Mouse (Mus musculus) kidney, embryonic 14.5 days (tissue): ENCODE results near the gene Pdx1. TPM values are rescaled to one million over a fixed set of nuclear protein-coding genes. Genes with fewer than 3 reads are reported as not detected.

Experiments used
- ATAC-seq: fragments of 200-750 bp; cut with Nextera tagmentation; 2 replicates; pipeline ENCODE4 v1.8.0; 2017; ENCODE audit warnings: moderate number of reproducible peaks, mild to moderate bottlenecking, moderate TSS enrichment, moderate library complexity; ENCODE audit not compliant: low FRiP score, low TSS enrichment
- H3K27ac ChIP-seq: fragments of 300-500 bp; sonication (generic); 2 replicates; pipeline ENCODE4 v1.5.1; 2014; ENCODE audit warnings: low read depth, mild to moderate bottlenecking, low read length, moderate library complexity, mixed read lengths
- H3K27me3 ChIP-seq: fragments of 300-500 bp; sonication (generic); 2 replicates; pipeline ENCODE4 v1.6.1; 2014; ENCODE audit warnings: mild to moderate bottlenecking, low read length; ENCODE audit not compliant: control insufficient read depth, insufficient read depth
- H3K36me3 ChIP-seq: fragments of 300-500 bp; sonication (generic); 2 replicates; pipeline ENCODE4 v1.6.1; 2014; ENCODE audit warnings: low read length, mixed read lengths; ENCODE audit not compliant: control insufficient read depth, insufficient read depth
- H3K4me1 ChIP-seq: fragments of 300-500 bp; sonication (generic); 2 replicates; pipeline ENCODE4 v1.6.1; 2014; ENCODE audit warnings: low read length, mixed read lengths; ENCODE audit not compliant: control insufficient read depth, insufficient read depth
- H3K4me2 ChIP-seq: fragments of 300-500 bp; sonication (generic); replicated peaks from 2 replicates; pipeline ENCODE4 v1.6.1; 2014; ENCODE audit warnings: low read depth, mild to moderate bottlenecking, low read length
- H3K4me3 ChIP-seq: fragments of 300-500 bp; sonication (generic); 2 replicates; pipeline ENCODE4 v1.5.1; 2014; ENCODE audit warnings: mild to moderate bottlenecking, low read length
- H3K9ac ChIP-seq: fragments of 300-500 bp; sonication (generic); 2 replicates; pipeline ENCODE4 v1.6.1; 2014; ENCODE audit warnings: low read depth, mild to moderate bottlenecking, low read length, moderate library complexity
- H3K9me3 ChIP-seq: fragments of 300-500 bp; sonication (generic); 2 replicates; pipeline ENCODE4 v1.6.1; 2016; ENCODE audit warnings: low read length; ENCODE audit not compliant: control insufficient read depth
- WGBS: fragments of 180-500 bp; shearing (Covaris S2); extraction: QIAGEN DNeasy Blood & Tissue Kit; methylation state at CpG from one replicate; pipeline ENCODE4 v1.1.7; 2014; 5-methylcytosine and 5-hydroxymethylcytosine counted together
- polyA plus RNA-seq: library from polyadenylated mRNA; unstranded; fragments of >200 nt; fragmentation: Nextera tagmentation; extraction: Ambion mirVana; gene quantifications from 2 replicates; pipeline ENCODE4 v1.2.1, GENCODE M21; 2014

The Pdx1 gene
- polyA plus RNA-seq, 1 experiment from 2014 or later: 0.19 TPM

DNA sequence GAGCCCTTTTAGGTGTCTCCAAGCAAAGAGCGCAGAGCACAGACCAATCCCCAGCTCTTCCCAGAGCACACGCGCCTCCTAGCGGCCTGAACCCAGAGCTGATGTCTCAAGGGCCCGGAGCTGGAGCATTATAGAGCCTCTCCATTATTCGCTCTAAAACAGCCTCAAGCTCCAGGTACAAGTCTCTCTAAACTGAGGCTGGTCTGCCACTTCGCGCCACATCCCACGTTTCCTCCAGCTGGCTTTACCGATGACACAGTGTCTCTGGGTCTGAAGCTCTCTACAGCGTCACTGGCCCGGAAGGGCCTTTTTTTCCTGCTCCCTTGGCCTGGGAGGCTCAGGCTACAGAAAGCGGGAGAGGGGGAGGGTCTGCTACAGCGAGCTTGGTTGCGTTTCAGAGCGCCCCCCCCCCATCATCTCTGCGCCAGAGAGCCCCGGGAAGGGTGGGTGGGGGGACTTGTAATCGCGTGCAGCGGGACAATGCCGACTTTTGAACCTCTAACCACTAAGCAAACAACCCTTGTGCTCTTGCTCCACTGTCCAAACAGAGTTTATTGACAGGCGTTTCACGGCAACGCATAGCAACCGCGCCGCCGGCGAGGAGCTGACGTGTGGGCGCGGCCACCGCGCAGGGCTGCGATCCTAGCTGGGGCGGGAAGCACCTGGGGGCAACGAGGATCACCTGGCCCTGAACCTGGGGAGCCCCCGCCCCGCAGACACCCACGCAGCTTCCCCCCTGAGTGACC lies 29.7 kb downstream of the Pdx1 start:
- peaks cover 3% of the 10 kb centered on the region; the same call in 1 of the 2 replicates for H3K4me1 ChIP-seq
- WGBS: under 1% methylated on average over 40 of the region's 41 CpGs
- peak; percentile 74 for ATAC-seq
- peaks cover 88% of the 10 kb centered on the region for H3K27me3 ChIP-seq
- no peaks in the 10 kb centered on the region for H3K36me3 ChIP-seq
- peak overlapping the region; percentile 22; the same call in 1 of the 2 replicates for H3K4me3 ChIP-seq
- no peak overlapping the region for H3K27ac ChIP-seq
- H3K4me2 ChIP-seq: peak overlapping the region; percentile 35
- no peak overlapping the region for H3K9ac ChIP-seq
- H3K9me3 ChIP-seq: no peaks in the 10 kb centered on the region

DNA sequence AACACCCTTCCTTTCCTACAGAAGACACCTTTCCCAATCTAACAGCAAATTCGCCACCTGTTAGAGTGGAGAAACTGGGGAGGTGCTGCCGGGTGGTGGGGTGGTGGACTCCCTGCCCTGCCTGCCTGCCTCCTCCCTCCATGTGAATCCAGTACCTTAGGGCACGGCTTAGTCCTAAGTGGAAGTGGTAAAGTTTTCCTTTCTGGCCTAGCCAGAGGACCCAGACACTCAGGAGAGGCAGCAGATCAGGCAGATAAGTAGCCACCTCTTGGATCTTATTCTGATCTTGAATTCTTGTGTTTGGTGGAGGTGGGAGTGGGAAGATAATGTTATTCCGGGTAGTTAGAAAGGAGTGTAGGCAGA lies 30.2 kb downstream of the Pdx1 start:
- H3K27me3 ChIP-seq: peaks cover 88% of the 10 kb centered on the region
- ATAC-seq: no peak
- 6% methylated on average over 4 of the region's 4 CpGs for WGBS
- peak overlapping the region; percentile 22; the same call in 1 of the 2 replicates for H3K4me3 ChIP-seq
- H3K4me2 ChIP-seq: peak overlapping the region; percentile 35
- H3K9me3 ChIP-seq: no peaks in the 10 kb centered on the region
- no peak overlapping the region for H3K9ac ChIP-seq
- H3K4me1 ChIP-seq: peaks cover 3% of the 10 kb centered on the region; the same call in 1 of the 2 replicates
- H3K36me3 ChIP-seq: no peaks in the 10 kb centered on the region
- H3K27ac ChIP-seq: no peak overlapping the region

DNA sequence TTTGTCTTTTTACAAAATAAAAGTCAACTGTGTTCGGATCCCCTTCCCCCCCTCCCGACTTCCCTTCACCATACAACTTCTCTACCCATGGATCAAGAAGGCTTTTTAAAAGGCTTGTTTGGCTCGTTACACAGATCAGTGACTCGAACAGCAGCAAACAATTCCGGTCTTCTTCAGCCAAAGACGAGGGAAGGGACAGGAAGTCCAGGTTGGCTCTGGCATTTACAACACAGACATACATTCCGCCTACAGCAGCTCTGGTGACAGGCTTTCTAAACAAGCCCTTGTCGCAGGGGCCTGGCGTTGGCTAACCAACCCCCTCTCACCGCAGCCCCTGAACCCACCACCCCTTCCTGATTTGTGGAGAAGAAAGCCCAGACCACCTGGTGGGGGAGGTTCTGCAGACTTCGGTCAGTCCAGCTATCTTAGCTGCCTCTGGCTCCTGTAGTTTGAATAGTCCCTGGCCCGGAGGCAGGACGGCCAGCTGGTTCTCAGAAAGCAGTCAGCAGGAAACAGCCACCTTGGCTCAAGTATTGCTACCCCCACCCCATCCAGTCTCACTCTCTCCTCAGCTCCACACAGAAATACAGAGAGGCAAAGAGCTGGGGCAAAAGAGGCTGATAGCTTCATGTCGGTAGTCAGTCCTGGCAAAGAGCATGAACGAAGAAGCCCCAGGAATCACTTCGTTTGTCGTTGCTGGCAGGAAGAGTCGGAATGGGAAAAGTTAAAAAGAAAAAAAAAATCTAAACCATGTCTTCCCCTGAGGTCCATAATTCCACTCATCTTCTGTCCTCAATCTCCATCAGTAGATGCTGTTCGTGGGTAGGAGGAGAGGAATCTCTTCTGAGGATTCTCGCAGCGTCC lies 31.4 kb downstream of the Pdx1 start:
- WGBS: 4% methylated on average over 21 of the region's 21 CpGs
- no peak for ATAC-seq
- no peaks in the 10 kb centered on the region for H3K9me3 ChIP-seq
- H3K36me3 ChIP-seq: no peaks in the 10 kb centered on the region
- H3K27me3 ChIP-seq: peaks cover 91% of the 10 kb centered on the region
- no peak overlapping the region for H3K27ac ChIP-seq
- H3K4me1 ChIP-seq: peaks cover 3% of the 10 kb centered on the region; the same call in 1 of the 2 replicates
- H3K4me2 ChIP-seq: no peak overlapping the region
- no peak overlapping the region for H3K4me3 ChIP-seq
- no peak overlapping the region for H3K9ac ChIP-seq

DNA sequence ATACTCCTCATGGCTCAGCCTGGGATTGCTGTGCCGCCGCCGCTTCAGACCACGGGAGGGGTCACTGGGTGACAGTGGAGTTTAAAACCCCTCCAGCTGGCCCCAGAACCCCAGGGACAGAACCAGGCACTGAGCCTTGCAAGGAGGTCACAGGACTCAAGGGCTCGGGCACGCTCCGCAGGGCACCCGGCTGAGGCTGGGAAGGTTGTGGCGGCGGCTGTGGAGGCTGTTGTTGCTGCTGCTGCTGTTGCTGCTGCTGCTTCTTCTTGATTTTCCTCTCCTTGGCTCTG lies 32.0 kb downstream of the Pdx1 start:
- Histone ChIP-seq H3K4me1 (peaks cover 3% of the 10 kb centered on the region; the same call in 1 of the 2 replicates), H3K9me3 (no peaks in the 10 kb centered on the region), H3K4me3 (no peak overlapping the region), H3K4me2 (no peak overlapping the region), H3K27ac (no peak overlapping the region), H3K27me3 (peaks cover 97% of the 10 kb centered on the region), H3K9ac (no peak overlapping the region), H3K36me3 (no peaks in the 10 kb centered on the region)
- WGBS: 6% methylated on average over 10 of the region's 10 CpGs
- no peak for ATAC-seq

DNA sequence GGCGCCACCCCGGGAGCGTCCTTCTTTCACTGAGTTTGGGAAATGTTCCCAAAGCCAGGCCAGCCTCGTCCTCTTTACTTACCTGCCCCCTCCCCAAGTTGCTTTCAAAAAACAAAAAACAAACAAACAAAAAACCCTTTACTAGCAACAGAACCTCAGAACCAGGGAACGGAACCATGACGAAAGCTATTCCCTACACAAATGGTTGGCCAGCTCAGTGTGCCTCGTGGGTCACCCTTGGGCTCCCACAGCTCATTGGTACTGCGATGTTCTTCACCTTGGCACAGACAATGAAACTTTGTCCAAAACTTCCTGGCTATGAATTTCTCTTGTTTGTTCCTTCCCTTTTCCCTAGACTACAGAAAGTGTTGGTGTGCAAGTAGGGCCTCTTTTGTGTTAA lies 32.4 kb downstream of the Pdx1 start:
- H3K27ac ChIP-seq: no peak overlapping the region

DNA sequence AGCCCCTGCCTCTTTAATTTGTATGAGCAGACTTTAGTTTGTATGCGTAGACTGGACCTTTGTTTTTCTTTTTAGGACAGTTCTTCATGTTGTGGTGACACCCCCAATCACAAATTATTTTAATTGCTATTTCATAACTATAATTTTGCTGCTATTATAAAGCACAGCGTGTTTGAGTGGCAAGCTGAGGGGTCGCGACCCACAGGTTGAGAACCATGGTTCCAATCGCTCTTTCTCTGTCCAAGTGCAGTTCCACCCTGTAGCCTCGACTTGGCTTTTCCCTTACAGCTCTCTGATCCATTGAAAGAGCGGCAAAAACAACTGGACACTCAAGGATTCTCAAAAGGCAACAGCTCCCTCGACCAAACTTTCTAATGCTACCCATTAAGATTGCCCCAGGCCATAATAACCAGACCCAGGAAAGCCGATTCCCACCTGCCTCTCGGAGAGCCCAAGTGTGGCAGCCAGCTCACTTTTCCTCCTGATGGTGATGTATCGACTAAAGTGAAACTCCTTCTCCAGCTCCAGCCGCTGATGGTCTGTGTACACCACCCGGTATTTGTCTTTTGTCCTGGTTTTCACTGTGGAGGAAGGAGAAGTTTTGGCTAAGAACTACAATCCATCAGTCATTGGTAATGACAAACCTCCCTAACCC lies 33.1 kb downstream of the Pdx1 start:
- Histone ChIP-seq H3K9me3 (no peaks in the 10 kb centered on the region), H3K4me2 (no peak overlapping the region), H3K9ac (no peak overlapping the region), H3K36me3 (no peaks in the 10 kb centered on the region), H3K4me1 (peaks cover 3% of the 10 kb centered on the region; the same call in 1 of the 2 replicates), H3K27me3 (peaks cover 100% of the 10 kb centered on the region), H3K27ac (no peak overlapping the region), H3K4me3 (no peak overlapping the region)
- no peak for ATAC-seq
- WGBS: 7% methylated on average over 13 of the region's 13 CpGs

More for the DNA sequence above, 32.4 kb downstream of the Pdx1 start:
- Histone ChIP-seq H3K4me2 (no peak overlapping the region), H3K9ac (no peak overlapping the region), H3K4me3 (no peak overlapping the region), H3K4me1 (peaks cover 3% of the 10 kb centered on the region; the same call in 1 of the 2 replicates), H3K36me3 (no peaks in the 10 kb centered on the region), H3K27me3 (peaks cover 99% of the 10 kb centered on the region), H3K9me3 (no peaks in the 10 kb centered on the region)
- no peak for ATAC-seq
- WGBS: 19% methylated on average over 8 of the region's 8 CpGs

DNA sequence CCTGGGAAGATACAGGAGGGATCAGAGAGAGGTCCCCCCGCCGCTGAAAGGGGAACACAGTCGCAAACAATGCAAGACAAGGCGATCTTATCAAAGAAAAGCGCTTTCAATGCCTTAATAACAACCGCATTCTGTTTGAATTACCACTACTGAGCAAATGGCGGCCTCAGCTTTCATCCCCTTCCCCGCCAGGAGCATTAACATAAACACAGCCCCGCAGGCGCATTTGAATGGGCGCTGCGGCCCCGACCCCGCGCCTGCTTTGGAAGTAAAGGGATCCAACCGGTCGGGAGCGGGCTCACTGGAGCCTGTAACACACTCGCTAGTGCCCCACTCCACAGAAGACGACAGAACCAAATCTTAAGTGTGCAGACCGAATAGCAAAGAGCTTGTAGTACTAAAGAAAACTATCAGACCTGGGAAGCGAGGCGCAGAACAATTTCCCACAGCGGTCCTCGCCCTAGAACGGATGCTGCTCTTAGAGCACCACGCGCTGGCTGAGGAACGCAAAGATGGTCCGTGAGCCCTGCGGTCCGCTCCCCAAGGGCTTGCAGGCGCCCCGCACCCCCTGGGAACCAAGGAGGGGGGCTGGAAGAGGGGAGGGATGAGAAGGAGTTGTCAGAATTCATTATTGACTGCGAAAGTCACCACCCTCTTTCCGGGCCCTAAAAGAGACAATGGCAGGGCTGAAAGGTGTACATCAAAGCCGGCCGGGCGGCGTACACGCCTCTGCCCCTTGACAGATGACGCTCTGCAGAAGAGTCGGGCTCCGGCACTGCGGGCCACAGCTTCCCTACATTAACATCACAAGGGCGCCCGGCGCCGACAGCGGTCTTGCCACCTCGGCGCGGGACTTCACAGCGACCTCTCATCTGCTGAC lies 34.8 kb downstream of the Pdx1 start:
- WGBS: under 1% methylated on average over 54 of the region's 54 CpGs
- H3K4me3 ChIP-seq: peak overlapping the region; percentile 13; the same call in 1 of the 2 replicates
- no peak overlapping the region for H3K4me2 ChIP-seq
- no peaks in the 10 kb centered on the region for H3K9me3 ChIP-seq
- H3K9ac ChIP-seq: no peak overlapping the region
- H3K27ac ChIP-seq: no peak overlapping the region
- no peaks in the 10 kb centered on the region for H3K36me3 ChIP-seq
- H3K4me1 ChIP-seq: peaks cover 1% of the 10 kb centered on the region; the same call in 1 of the 2 replicates
- H3K27me3 ChIP-seq: peaks cover 100% of the 10 kb centered on the region
- ATAC-seq: no peak

DNA sequence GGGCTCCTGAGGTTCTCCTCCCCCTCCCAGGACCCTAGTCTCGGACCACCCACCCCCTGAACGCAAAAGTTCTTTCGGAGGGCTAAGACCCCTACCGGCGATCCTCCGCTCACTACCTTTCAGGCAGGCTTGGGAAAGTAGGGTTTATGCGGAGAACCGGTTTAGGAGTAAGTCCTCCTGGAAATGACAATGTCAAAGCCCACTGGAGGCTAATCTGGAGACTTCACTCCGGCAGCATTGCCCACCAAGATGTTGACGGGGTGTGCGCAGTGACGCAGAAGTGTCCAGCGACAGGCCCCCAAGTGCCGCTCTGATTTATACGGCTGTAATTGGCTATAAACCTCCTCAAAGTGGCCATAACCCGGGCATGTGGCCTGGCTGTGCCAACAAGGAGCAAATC lies 35.4 kb downstream of the Pdx1 start:
- peaks cover 100% of the 10 kb centered on the region for H3K27me3 ChIP-seq
- peak overlapping the region; percentile 13; the same call in 1 of the 2 replicates for H3K4me3 ChIP-seq
- H3K4me1 ChIP-seq: no peaks in the 10 kb centered on the region
- H3K4me2 ChIP-seq: no peak overlapping the region
- no peak overlapping the region for H3K27ac ChIP-seq
- WGBS: 1% methylated on average over 16 of the region's 16 CpGs
- no peaks in the 10 kb centered on the region for H3K36me3 ChIP-seq
- no peaks in the 10 kb centered on the region for H3K9me3 ChIP-seq
- H3K9ac ChIP-seq: no peak overlapping the region
- no peak for ATAC-seq
